Mouse (Mus musculus) heart, adult 2 months (tissue): ENCODE measurements at regions not wholly inside any gene's neighbourhood (a gene's known extent, or its start where the extent isn't known, plus 50 kb on each side); places are given as distances from the start of the nearest gene placed in this dataset.

Experiments
- DNase-seq, 2 experiments: peaks; one replicate each; pipeline ENCODE4 v3.0.0; 2021
- H3K27ac ChIP-seq: fragments of 200-600 bp; 2 replicates; pipeline ENCODE4 v1.8.1; 2022
- H3K27me3 ChIP-seq: fragments of 200-500 bp; 2 replicates; pipeline ENCODE4 v1.6.1; 2012; ENCODE audit warnings: mild to moderate bottlenecking, low read length, inconsistent platforms, mixed read lengths; ENCODE audit not compliant: control insufficient read depth, insufficient read depth
- H3K36me3 ChIP-seq: fragments of 200-500 bp; 2 replicates; pipeline ENCODE4 v1.6.1; 2012; ENCODE audit warnings: low read length, inconsistent platforms; ENCODE audit not compliant: control insufficient read depth, insufficient read depth
- H3K4me1 ChIP-seq: fragments of 200-500 bp; 2 replicates; pipeline ENCODE4 v1.6.1; 2011; ENCODE audit warnings: low read length; ENCODE audit not compliant: control insufficient read depth, insufficient read depth
- H3K4me3 ChIP-seq: fragments of 200-600 bp; 2 replicates; pipeline ENCODE4 v1.8.1; 2022
- H3K79me2 ChIP-seq: fragments of 200-500 bp; replicated peaks from 2 replicates; pipeline ENCODE4 v1.6.1; 2012; ENCODE audit warnings: mild to moderate bottlenecking, inconsistent platforms, low read length, moderate library complexity, mixed read lengths; ENCODE audit not compliant: control insufficient read depth, insufficient read depth
- H3K9ac ChIP-seq: fragments of 200-500 bp; 2 replicates; pipeline ENCODE4 v1.6.1; 2012; ENCODE audit warnings: low read depth, mild to moderate bottlenecking, control low read depth, inconsistent platforms, low read length, mixed read lengths
- CTCF ChIP-seq: fragments of 200-600 bp; IDR thresholded peaks from 2 replicates; pipeline ENCODE4 v1.8.1; 2022; ENCODE audit warnings: antibody characterized with exemption, mild to moderate bottlenecking, moderate library complexity
- EP300 ChIP-seq: fragments of 200-500 bp; IDR thresholded peaks from 2 replicates; pipeline ENCODE4 v1.6.1; 2011; ENCODE audit warnings: low read depth, low read length, control low read depth; ENCODE audit not compliant: insufficient read depth
- POLR2A ChIP-seq: fragments of 200-500 bp; IDR thresholded peaks from 2 replicates; pipeline ENCODE4 v1.6.1; 2011; ENCODE audit warnings: mild to moderate bottlenecking, low read depth, low read length, control low read depth; ENCODE audit not compliant: insufficient read depth
- WGBS: fragments of 180-500 bp; shearing (Covaris S2); methylation state at CpG from one replicate; pipeline ENCODE4 v1.1.7; 2018; 5-methylcytosine and 5-hydroxymethylcytosine counted together
- intact Hi-C: fragments of 180-260 bp; cut with DNase I; formaldehyde crosslinking; loops from one replicate; pipeline ENCODE4 v1.15.1; 2025

GRCm38 (mm10) chr4:64632189-64632588, 491.8 kb upstream of the Pappa start:
- H3K79me2 ChIP-seq = no peaks in the 10 kb centered on the region
- 50% methylated on average over 1 of the region's 1 CpGs for WGBS
- H3K4me3 ChIP-seq = no peak overlapping the region
- no peaks in the 10 kb centered on the region for H3K27me3 ChIP-seq
- TF ChIP-seq CTCF (no peak), EP300 (no peak), POLR2A (no peak)
- H3K4me1 ChIP-seq = no peaks in the 10 kb centered on the region
- DNase-seq = no peak
- no peaks in the 10 kb centered on the region for H3K36me3 ChIP-seq
- intact Hi-C loops = no loop called here
- no peak overlapping the region for H3K9ac ChIP-seq
- no peak overlapping the region for H3K27ac ChIP-seq

GRCm38 (mm10) chr4:64635256-64635962, 488.6 kb upstream of the Pappa start:
- Histone ChIP-seq H3K9ac (no peak overlapping the region), H3K36me3 (no peaks in the 10 kb centered on the region), H3K4me3 (no peak overlapping the region), H3K4me1 (no peaks in the 10 kb centered on the region), H3K27me3 (no peaks in the 10 kb centered on the region), H3K79me2 (no peaks in the 10 kb centered on the region), H3K27ac (no peak overlapping the region)
- 50% methylated on average over 2 of the region's 2 CpGs for WGBS
- DNase-seq = no peak
- intact Hi-C loops = no loop called here
- TF ChIP-seq EP300 (no peak), CTCF (no peak), POLR2A (no peak)

GRCm38 (mm10) chr4:64640056-64640455, 483.9 kb upstream of the Pappa start:
- Histone ChIP-seq H3K9ac (no peak overlapping the region), H3K27me3 (no peaks in the 10 kb centered on the region), H3K4me3 (no peak overlapping the region), H3K4me1 (no peaks in the 10 kb centered on the region), H3K79me2 (no peaks in the 10 kb centered on the region), H3K27ac (no peak overlapping the region), H3K36me3 (no peaks in the 10 kb centered on the region)
- WGBS = 62% methylated on average over 3 of the region's 3 CpGs
- no peak for DNase-seq
- no peak for TF ChIP-seq POLR2A
- TF ChIP-seq CTCF = no peak
- no peak for TF ChIP-seq EP300
- intact Hi-C loops = no loop called here

GRCm38 (mm10) chr4:64640976-64641375, 483.0 kb upstream of the Pappa start:
- H3K27ac ChIP-seq = no peak overlapping the region
- DNase-seq = no peak
- intact Hi-C loops = no loop called here
- TF ChIP-seq POLR2A (no peak), EP300 (no peak), CTCF (no peak)
- no peak overlapping the region for H3K9ac ChIP-seq
- no peaks in the 10 kb centered on the region for H3K27me3 ChIP-seq
- no peaks in the 10 kb centered on the region for H3K79me2 ChIP-seq
- WGBS = 40% methylated on average over 1 of the region's 1 CpGs
- H3K4me3 ChIP-seq = no peak overlapping the region
- no peaks in the 10 kb centered on the region for H3K36me3 ChIP-seq
- no peaks in the 10 kb centered on the region for H3K4me1 ChIP-seq

GRCm38 (mm10) chr4:64645141-64645540, 478.8 kb upstream of the Pappa start:
- no peak for TF ChIP-seq POLR2A
- TF ChIP-seq CTCF = no peak
- TF ChIP-seq EP300 = no peak
- H3K27ac ChIP-seq = no peak overlapping the region
- H3K9ac ChIP-seq = no peak overlapping the region
- no peaks in the 10 kb centered on the region for H3K79me2 ChIP-seq
- no peaks in the 10 kb centered on the region for H3K4me1 ChIP-seq
- no peak overlapping the region for H3K4me3 ChIP-seq
- intact Hi-C loops = no loop called here
- H3K27me3 ChIP-seq = no peaks in the 10 kb centered on the region
- H3K36me3 ChIP-seq = no peaks in the 10 kb centered on the region
- DNase-seq = no peak
- WGBS = 67% methylated on average over 2 of the region's 2 CpGs

GRCm38 (mm10) chr4:64654157-64654556, 469.8 kb upstream of the Pappa start:
- intact Hi-C loops = no loop called here
- TF ChIP-seq POLR2A (no peak), CTCF (no peak), EP300 (no peak)
- no peak overlapping the region for H3K27ac ChIP-seq
- DNase-seq = no peak
- H3K79me2 ChIP-seq = no peaks in the 10 kb centered on the region
- 83% methylated on average over 3 of the region's 3 CpGs for WGBS
- no peaks in the 10 kb centered on the region for H3K4me1 ChIP-seq
- no peaks in the 10 kb centered on the region for H3K36me3 ChIP-seq
- H3K9ac ChIP-seq = no peak overlapping the region
- no peak overlapping the region for H3K4me3 ChIP-seq
- H3K27me3 ChIP-seq = no peaks in the 10 kb centered on the region
